Mouse (Mus musculus) embryonic facial prominence, embryonic 13.5 days (tissue): Measurements from ENCODE around the gene Slc22a28. TPM values are rescaled to one million over a fixed set of nuclear protein-coding genes. Genes with fewer than 3 reads are reported as not detected.
"Not testable (repeated sequence)": the region's sequence is repeated elsewhere in the genome, so short reads cannot be mapped to it uniquely, and the experiment has no call there.

Experiments
- ATAC-seq: fragments of 200-750 bp; cut with Nextera tagmentation; 2 replicates; pipeline ENCODE4 v1.8.0; 2017; ENCODE audit warnings: low read depth; ENCODE audit not compliant: insufficient number of reproducible peaks, insufficient read depth, low FRiP score, low TSS enrichment
- H3K27ac ChIP-seq: fragments of 300-500 bp; sonication (generic); 2 replicates; pipeline ENCODE4 v1.5.1; 2015; ENCODE audit warnings: moderate library complexity, mild to moderate bottlenecking, inconsistent platforms
- H3K27me3 ChIP-seq: fragments of 300-500 bp; sonication (generic); 2 replicates; pipeline ENCODE4 v1.6.1; 2015; ENCODE audit warnings: mild to moderate bottlenecking, inconsistent platforms
- H3K36me3 ChIP-seq: fragments of 300-500 bp; sonication (generic); 2 replicates; pipeline ENCODE4 v1.6.1; 2015; ENCODE audit warnings: mild to moderate bottlenecking, inconsistent platforms
- H3K4me1 ChIP-seq: fragments of 300-500 bp; sonication (generic); 2 replicates; pipeline ENCODE4 v1.6.1; 2015; ENCODE audit warnings: inconsistent platforms
- H3K4me2 ChIP-seq: fragments of 300-500 bp; sonication (generic); 2 replicates; pipeline ENCODE4 v1.6.1; 2015; ENCODE audit warnings: moderate library complexity, mild to moderate bottlenecking, inconsistent platforms
- H3K4me3 ChIP-seq: fragments of 300-500 bp; sonication (generic); 2 replicates; pipeline ENCODE4 v1.5.1; 2015; ENCODE audit warnings: mild to moderate bottlenecking, inconsistent platforms
- H3K9ac ChIP-seq: fragments of 300-500 bp; sonication (generic); 2 replicates; pipeline ENCODE4 v1.6.1; 2015; ENCODE audit warnings: mild to moderate bottlenecking, inconsistent platforms
- H3K9me3 ChIP-seq: fragments of 300-500 bp; sonication (generic); 2 replicates; pipeline ENCODE4 v1.6.1; 2016; ENCODE audit warnings: inconsistent platforms
- WGBS: fragments of 180-500 bp; shearing (Covaris S2); methylation state at CpG from one replicate; pipeline ENCODE4 v1.1.7; 2015; ENCODE audit warnings: mixed read lengths; 5-methylcytosine and 5-hydroxymethylcytosine counted together
- polyA plus RNA-seq: library from polyadenylated mRNA; unstranded; fragments of >200 nt; fragmentation: Nextera tagmentation; extraction: Ambion mirVana; gene quantifications from 2 replicates; pipeline ENCODE4 v1.2.1, GENCODE M21; 2015

The Slc22a28 gene
- not detected in 2 replicates for polyA plus RNA-seq

DNA sequence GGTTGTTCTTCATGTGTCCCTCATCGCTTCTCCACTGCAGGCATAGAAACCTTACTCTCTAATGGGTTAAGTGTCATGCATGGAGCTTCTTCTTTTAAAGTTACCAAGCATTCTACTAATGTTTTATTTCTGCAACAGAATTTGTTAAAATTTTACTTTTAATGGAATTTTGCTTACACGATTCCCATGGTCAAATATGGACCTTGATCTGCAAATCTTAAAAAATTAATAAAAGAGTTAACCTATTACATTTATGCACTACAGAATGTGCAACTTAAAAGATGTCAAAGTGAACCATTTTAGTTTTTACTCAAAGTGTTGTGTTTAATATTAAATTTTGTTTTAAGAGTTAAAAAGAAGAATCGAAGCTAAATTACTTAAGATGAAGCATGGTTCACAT lies at the start of gene Slc22a28:
Gene Slc22a28, minus strand, starts transcription at position 102 of the 400 bp plus-strand sequence.
- not testable (repeated sequence) for H3K4me3 ChIP-seq, H3K36me3 ChIP-seq, H3K9me3 ChIP-seq, H3K9ac ChIP-seq, H3K27ac ChIP-seq, ATAC-seq, H3K4me2 ChIP-seq, H3K4me1 ChIP-seq, H3K27me3 ChIP-seq
- WGBS = 91% methylated on average over 2 of the region's 3 CpGs

DNA sequence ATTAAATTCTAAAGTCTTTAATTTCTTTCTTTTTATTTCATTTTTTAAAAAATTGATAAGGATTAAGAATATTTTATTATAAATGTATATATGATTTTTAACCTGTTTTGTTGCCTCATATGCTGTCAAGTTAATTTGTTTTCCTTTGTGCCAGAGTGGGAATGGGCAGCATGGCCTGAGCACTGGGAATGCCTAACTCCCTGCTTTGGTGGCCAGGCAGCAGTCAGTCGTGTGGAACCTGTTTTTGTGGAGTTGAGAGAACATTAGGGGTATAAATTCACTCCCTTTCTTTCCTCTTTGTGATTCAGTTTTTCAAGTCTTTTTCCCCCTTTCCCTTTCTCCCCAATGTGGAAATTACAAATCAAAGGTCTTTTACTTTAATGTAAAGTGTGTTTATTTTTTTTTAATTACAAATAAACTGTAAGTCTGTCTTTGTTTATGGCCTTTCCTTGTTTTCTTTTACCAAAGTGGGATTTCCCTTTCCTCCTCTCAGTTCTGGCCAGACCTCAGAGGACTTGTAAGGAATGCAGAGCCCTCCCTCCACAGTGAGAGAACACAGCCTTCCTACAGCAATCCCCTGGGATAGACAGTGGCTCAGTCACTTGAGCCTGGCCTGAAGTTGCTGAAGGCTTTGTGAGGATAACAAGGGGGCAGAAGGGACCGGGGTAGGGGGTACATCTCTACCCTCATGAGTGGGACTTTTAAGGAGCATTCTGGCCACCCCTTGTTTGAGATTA lies 17.2 kb upstream of the Slc22a28 start:
- Histone ChIP-seq H3K4me3 (no peak overlapping the region), H3K27ac (no peak overlapping the region), H3K27me3 (no peaks in the 10 kb centered on the region), H3K4me2 (no peak overlapping the region), H3K9ac (no peak overlapping the region), H3K4me1 (no peaks in the 10 kb centered on the region), H3K9me3 (peaks cover 12% of the 10 kb centered on the region), H3K36me3 (no peaks in the 10 kb centered on the region)
- no peak for ATAC-seq
- WGBS = 56% methylated on average over 2 of the region's 2 CpGs

DNA sequence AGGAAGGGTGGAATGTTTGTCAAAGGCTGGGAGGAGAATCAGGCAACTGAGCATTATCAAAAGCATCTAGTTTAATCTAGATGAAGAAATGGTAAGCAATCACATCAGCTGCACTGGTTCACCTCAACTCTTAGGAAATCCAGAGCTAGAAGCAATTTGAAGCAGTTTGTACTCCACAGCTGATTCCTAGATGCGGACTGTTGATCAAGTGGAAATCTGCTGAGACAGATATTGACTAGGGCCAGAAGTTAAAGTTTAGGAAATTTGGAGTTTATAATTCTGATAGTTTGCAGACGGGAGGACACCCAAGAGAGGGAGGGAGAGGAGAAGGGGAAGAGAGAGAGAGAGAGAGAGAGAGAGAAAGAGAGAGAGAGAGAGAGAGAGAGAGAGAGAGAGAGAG lies 10.9 kb upstream of the Slc22a28 start:
- H3K27ac ChIP-seq, ATAC-seq: not testable (repeated sequence)
- 86% methylated on average over 2 of the region's 2 CpGs for WGBS

DNA sequence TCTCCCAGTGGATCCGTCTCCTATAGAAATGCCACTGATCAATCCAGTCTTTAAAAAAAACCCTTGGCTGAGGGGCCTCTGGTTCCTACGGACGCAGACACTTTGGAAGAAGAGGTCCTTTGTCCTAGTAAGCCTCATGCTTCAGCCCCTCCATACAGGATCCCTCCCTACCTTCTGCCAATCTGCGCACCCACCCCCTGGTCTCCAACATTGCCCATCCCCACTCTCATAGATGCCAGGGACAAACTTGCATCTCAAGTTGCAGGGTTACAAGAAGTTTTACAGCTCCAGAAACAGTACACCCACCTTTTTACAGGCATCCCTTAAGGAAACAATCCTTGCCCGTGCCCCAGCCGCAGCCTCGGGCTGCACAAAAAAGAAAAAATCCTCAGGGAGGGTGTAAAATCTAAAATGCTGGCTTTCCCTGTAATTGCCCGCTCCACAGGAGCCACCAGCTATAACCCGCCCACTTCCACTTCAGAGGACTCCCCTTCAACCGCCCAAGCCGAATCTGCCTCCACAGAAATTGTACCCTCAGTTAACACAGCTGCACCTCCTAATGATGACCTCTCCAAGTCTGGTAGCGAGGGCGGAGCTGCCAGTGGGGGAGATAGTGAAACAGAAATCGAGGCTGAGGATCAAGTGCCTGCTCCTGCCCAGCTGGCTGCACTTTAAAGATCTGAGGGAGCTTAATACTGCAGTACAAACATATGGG lies 2.5 kb upstream of the Slc22a28 start:
- not testable (repeated sequence) for H3K27ac ChIP-seq, ATAC-seq, H3K27me3 ChIP-seq, H3K9me3 ChIP-seq, H3K9ac ChIP-seq, H3K4me3 ChIP-seq, H3K36me3 ChIP-seq, H3K4me1 ChIP-seq, H3K4me2 ChIP-seq
- WGBS = 71% methylated on average over 14 of the region's 14 CpGs

More for the DNA sequence above, 10.9 kb upstream of the Slc22a28 start:
- H3K9me3 ChIP-seq, H3K4me1 ChIP-seq, H3K4me3 ChIP-seq, H3K27me3 ChIP-seq, H3K36me3 ChIP-seq, H3K4me2 ChIP-seq, H3K9ac ChIP-seq: not testable (repeated sequence)

DNA sequence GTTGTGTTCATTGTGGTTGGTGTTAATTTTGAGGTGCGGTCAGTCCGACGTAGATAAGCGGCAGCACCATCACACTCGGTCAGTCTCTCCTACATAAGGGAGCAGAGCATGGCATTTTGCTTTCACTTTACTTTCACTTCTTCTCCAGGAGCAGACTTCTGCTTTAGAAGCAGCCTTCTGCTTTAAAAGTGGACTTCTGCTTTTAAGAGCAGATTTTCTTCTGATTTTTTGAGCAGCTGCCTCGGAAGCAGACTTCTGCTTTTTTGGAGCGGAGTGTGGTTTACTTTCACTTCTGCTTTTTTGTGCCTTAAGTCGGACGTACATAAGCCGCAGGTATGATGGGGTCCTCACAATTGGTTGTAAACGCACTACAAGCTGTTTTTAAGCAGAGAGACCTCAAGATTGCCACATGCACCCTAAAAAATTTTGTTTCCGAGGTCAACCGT lies 111.9 kb downstream of the Slc22a28 start:
- no peaks in the 10 kb centered on the region for H3K27me3 ChIP-seq
- no peak overlapping the region for H3K4me2 ChIP-seq
- WGBS = 92% methylated on average over 13 of the region's 13 CpGs
- H3K4me1 ChIP-seq = no peaks in the 10 kb centered on the region
- H3K36me3 ChIP-seq = no peaks in the 10 kb centered on the region
- no peak overlapping the region for H3K4me3 ChIP-seq
- no peak for ATAC-seq
- H3K9ac ChIP-seq = no peak overlapping the region
- H3K9me3 ChIP-seq = peaks cover 18% of the 10 kb centered on the region
- no peak overlapping the region for H3K27ac ChIP-seq

DNA sequence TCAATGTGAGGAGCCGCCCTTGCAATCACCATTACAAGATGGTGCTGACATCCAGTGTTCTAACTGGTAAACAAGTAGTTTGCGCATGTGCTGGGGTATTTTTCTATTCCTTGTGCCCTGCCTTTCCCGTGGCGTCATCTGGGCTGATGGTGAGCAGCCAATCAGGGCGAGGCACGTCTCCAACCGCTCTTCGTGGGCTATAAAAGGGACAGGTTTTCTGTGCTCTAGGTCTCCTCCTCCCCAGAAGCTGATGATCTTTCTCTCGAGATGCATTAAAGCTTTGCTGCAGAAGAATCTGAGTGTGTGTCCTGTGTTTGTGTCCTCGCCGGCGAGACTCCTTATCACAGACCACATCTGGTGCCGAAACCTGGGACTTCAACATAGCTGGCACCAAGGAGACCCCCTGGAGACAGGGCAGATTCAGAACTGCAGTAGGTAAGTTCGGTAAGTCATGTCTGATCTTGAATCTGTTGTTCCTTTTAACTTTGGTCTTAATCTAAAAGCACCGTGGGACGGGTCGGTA lies 112.4 kb downstream of the Slc22a28 start:
- not testable (repeated sequence) for H3K27ac ChIP-seq

DNA sequence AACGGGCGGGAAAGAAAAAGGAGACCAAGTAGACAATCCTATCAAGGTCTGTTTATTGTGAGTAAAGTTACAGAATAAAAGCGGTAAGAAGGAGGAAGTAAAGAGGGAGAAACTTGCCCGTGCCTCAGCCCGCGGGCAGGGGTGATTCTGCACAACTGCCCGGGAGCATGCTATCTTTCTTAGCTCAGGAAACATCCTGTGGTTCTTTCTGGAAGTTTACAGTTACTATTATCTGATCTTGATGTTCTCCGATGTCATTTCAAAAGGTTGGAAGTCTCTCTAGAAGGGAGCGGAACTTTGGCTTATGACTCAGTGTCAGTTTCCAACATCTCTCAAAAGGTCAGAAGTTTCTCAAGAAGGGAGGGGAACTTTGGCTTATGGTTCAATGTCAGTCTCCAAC lies 113.2 kb downstream of the Slc22a28 start:
- H3K4me3 ChIP-seq, H3K27ac ChIP-seq, H3K9ac ChIP-seq, H3K27me3 ChIP-seq, H3K4me2 ChIP-seq, H3K36me3 ChIP-seq, ATAC-seq, H3K4me1 ChIP-seq: not testable (repeated sequence)
- peaks cover 18% of the 10 kb centered on the region for H3K9me3 ChIP-seq
- WGBS = 92% methylated on average over 9 of the region's 9 CpGs

More for the DNA sequence above, 112.4 kb downstream of the Slc22a28 start:
- not testable (repeated sequence) for H3K4me3 ChIP-seq, H3K9ac ChIP-seq, H3K4me2 ChIP-seq, H3K4me1 ChIP-seq, H3K36me3 ChIP-seq, H3K27me3 ChIP-seq, ATAC-seq
- H3K9me3 ChIP-seq = peaks cover 18% of the 10 kb centered on the region
- 90% methylated on average over 17 of the region's 17 CpGs for WGBS

Other genes starting within 250 kb of the Slc22a28 start
- gene Slc22a27, start 166.0 kb downstream of the Slc22a28 start, polyA plus RNA-seq = not detected in 2 replicates
- 0.14 TPM in 1 of 2 replicates, not detected in the other for gene Slc22a29, start 86.9 kb upstream of the Slc22a28 start, polyA plus RNA-seq